Mouse (Mus musculus): ENCODE measurements around the gene Hoxc6. TPM values are rescaled to one million over a fixed set of nuclear protein-coding genes. Genes with fewer than 3 reads are reported as not detected.

Hoxc6 gene
- total RNA-seq, 1 experiment: 0.58 TPM

DNA sequence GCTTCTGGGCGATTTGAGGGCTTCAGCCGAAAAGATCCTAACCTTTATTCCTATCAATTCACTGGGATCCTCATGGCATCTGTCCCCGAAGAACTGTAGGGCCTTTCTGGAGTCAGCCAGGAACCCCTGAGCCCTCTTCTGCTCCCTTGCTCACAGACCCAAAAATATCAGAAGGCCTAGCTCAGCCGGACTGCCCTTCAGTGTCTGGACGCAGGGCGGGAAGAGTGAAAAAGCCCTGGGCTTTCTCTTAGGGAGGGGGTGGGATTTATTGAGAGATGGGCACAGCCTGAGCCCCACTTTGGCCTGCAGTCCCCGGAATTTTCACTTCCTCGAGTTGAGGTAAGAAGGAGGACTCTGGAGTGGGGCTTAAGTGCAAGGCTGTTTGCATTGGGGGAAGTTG lies 34.8 kb upstream of the Hoxc6 start:
- Histone ChIP-seq H3K9ac (ENCODE audit: insufficient read depth, low read depth, low read length, poor library complexity, severe bottlenecking) (no peak overlapping the region), H3K4me1 (ENCODE audit: control insufficient read depth in 2 of 2, insufficient read depth in 2 of 2, low read length in 2 of 2, poor library complexity in 1 of 2) (peaks cover 0 to 2% of the 10 kb centered on the region in 2 experiments; a peak in 1 of 4 replicates), H3K27ac (ENCODE audit: insufficient read depth, low read depth, low read length, poor library complexity, severe bottlenecking) (no peak overlapping the region), H3K9me3 (ENCODE audit: control insufficient read depth, insufficient read depth, low read depth, low read length) (no peaks in the 10 kb centered on the region), H3K36me3 (ENCODE audit: control insufficient read depth, insufficient read depth, low read length, poor library complexity, severe bottlenecking) (no peaks in the 10 kb centered on the region), H3K4me3 (ENCODE audit: insufficient read depth in 1 of 2, low read depth in 1 of 2, low read length in 2 of 2, poor library complexity in 1 of 2, severe bottlenecking in 1 of 2) (no peak overlapping the region)
- DNase-seq (ENCODE audit: low read depth, low spot score): no peak
- in situ Hi-C loops (cut with MboI; ENCODE audit: low sequenced_read_pairs in 2 of 2, unreplicated experiment in 2 of 2): loop anchor here in 1 of 2 experiments (5.0 kb wide), 1 partner anchor 34 kb away; the partner anchor contains the start of gene Hoxc6
- TF ChIP-seq CHD2 (IDR thresholded peaks at IDR 0.05; ENCODE audit: low read depth, low read length) (no peak), HCFC1 (IDR thresholded peaks at IDR 0.05; ENCODE audit: borderline replicate concordance, insufficient read depth, low read length) (no peak), ZNF384 (IDR thresholded peaks at IDR 0.05; ENCODE audit: low read depth, low read length) (no peak), MAFK (IDR thresholded peaks at IDR 0.05; ENCODE audit: insufficient read depth, low read depth, low read length) (no peak), ZC3H11A (IDR thresholded peaks at IDR 0.05; ENCODE audit: borderline replicate concordance, low read depth, low read length) (no peak)

DNA sequence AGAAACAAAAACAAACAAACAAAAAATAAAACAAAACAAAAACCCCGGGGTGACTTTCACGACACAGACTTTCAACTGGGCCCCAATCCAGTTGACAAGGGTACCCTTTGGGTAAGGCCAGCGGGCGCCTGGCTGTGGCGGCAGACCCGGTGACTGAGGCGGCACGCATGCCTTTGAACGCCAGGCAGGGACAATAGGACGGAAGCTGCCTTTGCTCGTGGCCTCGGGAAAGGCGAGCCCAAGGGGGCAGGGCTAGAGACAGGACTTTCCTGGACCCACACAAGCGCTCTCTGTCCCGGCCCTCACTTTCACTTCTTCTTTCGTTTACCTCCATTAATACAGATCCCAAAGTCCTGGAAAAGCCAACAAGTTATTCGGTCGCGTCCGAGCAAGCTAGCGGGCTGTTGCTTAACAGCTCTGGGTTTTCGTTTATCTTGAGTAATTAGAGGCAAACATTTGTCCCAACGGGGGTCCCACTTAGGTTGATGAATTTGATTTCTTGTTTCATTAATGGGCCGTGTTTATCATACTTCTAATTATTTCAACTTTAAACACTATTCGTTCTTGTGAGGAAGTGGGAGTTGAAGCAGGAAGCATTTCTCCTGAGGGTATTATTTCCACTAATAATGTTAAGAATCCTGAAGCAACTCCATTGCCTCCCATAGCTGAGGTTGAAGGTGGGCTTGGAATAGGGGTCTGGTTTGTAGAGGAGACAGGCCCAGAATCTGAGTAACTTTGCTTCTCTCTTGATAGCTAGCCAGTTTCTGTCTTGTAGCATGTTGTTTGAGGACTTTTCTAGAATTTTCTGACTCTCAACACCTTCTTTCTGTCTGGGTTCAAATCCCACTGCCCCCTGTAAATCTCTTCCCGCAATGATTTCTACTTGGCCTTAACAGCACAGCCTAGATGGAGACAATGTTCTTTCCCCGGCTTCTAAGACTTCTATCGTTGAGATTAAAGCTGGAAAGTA lies 34.1 kb upstream of the Hoxc6 start:
- TF ChIP-seq ZNF384 (IDR thresholded peaks at IDR 0.05; ENCODE audit: low read depth, low read length) (no peak), CHD2 (IDR thresholded peaks at IDR 0.05; ENCODE audit: low read depth, low read length) (no peak), HCFC1 (IDR thresholded peaks at IDR 0.05; ENCODE audit: borderline replicate concordance, insufficient read depth, low read length) (no peak), MAFK (IDR thresholded peaks at IDR 0.05; ENCODE audit: insufficient read depth, low read depth, low read length) (no peak), ZC3H11A (IDR thresholded peaks at IDR 0.05; ENCODE audit: borderline replicate concordance, low read depth, low read length) (no peak)
- in situ Hi-C loops (cut with MboI; ENCODE audit: low sequenced_read_pairs in 2 of 2, unreplicated experiment in 2 of 2): loop anchor here in 1 of 2 experiments (5.0 kb wide), 1 partner anchor 33 kb away; the partner anchor contains the start of gene Hoxc6
- Histone ChIP-seq H3K4me1 (ENCODE audit: control insufficient read depth in 2 of 2, insufficient read depth in 2 of 2, low read length in 2 of 2, poor library complexity in 1 of 2) (peaks cover 0 to 2% of the 10 kb centered on the region in 2 experiments; a peak in 1 of 4 replicates), H3K36me3 (ENCODE audit: control insufficient read depth, insufficient read depth, low read length, poor library complexity, severe bottlenecking) (no peaks in the 10 kb centered on the region), H3K27ac (ENCODE audit: insufficient read depth, low read depth, low read length, poor library complexity, severe bottlenecking) (no peak overlapping the region), H3K9me3 (ENCODE audit: control insufficient read depth, insufficient read depth, low read depth, low read length) (no peaks in the 10 kb centered on the region), H3K4me3 (ENCODE audit: insufficient read depth in 1 of 2, low read depth in 1 of 2, low read length in 2 of 2, poor library complexity in 1 of 2, severe bottlenecking in 1 of 2) (no peak overlapping the region), H3K9ac (ENCODE audit: insufficient read depth, low read depth, low read length, poor library complexity, severe bottlenecking) (no peak overlapping the region)
- DNase-seq (ENCODE audit: low read depth, low spot score): no peak

DNA sequence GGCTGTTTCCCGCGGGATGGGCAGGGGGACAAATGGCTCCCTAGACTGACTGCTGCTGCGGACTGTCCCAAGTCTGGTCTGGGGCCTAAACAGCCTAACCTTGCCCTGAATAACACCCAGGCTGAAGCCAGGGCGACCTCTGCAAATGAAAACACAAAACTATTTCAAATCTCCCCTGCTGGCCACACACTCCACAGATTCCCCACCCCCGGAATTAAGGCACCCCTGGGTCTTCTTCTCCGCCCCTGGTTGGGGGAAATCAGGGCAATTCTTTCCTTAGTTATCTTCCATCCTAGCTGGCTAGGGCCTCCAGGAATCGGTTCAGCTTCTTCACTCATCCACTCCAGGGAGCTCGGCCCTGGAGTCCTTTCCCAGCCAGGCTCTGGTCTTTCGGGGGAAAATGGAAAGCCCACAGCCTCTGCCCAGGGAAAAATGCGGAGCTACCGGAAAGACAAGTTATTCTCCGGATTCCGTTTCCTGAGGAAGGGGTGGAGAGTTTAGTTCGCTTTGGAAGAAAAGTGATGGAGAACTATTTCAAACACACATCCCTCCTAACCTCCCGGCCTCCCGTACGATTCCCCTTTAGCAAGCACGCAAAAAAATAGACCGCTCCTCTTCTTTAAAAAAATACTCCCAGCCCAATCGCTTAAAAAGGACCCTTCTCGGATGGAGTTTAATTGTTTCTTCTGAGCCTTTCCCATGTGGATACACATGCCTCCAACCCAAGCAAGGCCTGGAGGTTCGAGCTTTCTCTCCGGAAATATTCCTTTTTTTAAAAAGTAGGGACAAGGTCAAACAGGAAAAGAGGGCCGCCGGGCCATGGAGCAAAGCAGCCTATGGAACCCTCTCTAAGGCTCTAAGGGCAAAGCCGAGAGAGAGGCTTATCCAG lies 32.8 kb upstream of the Hoxc6 start:
- no peak overlapping the region for H3K9ac ChIP-seq (ENCODE audit: insufficient read depth, low read depth, low read length, poor library complexity, severe bottlenecking)
- DNase-seq (ENCODE audit: low read depth, low spot score): no peak
- in situ Hi-C loops (cut with MboI; ENCODE audit: low sequenced_read_pairs in 2 of 2, unreplicated experiment in 2 of 2): no loop called here

More for the DNA sequence above, 32.8 kb upstream of the Hoxc6 start:
- H3K27ac ChIP-seq (ENCODE audit: insufficient read depth, low read depth, low read length, poor library complexity, severe bottlenecking): no peak overlapping the region
- no peak overlapping the region for H3K4me3 ChIP-seq (ENCODE audit: insufficient read depth in 1 of 2, low read depth in 1 of 2, low read length in 2 of 2, poor library complexity in 1 of 2, severe bottlenecking in 1 of 2)
- H3K9me3 ChIP-seq (ENCODE audit: control insufficient read depth, insufficient read depth, low read depth, low read length): no peaks in the 10 kb centered on the region
- H3K36me3 ChIP-seq (ENCODE audit: control insufficient read depth, insufficient read depth, low read length, poor library complexity, severe bottlenecking): no peaks in the 10 kb centered on the region
- TF ChIP-seq ZNF384 (IDR thresholded peaks at IDR 0.05; ENCODE audit: low read depth, low read length) (no peak), ZC3H11A (IDR thresholded peaks at IDR 0.05; ENCODE audit: borderline replicate concordance, low read depth, low read length) (no peak), CHD2 (IDR thresholded peaks at IDR 0.05; ENCODE audit: low read depth, low read length) (no peak), MAFK (IDR thresholded peaks at IDR 0.05; ENCODE audit: insufficient read depth, low read depth, low read length) (no peak), HCFC1 (IDR thresholded peaks at IDR 0.05; ENCODE audit: borderline replicate concordance, insufficient read depth, low read length) (no peak)
- H3K4me1 ChIP-seq (ENCODE audit: control insufficient read depth in 2 of 2, insufficient read depth in 2 of 2, low read length in 2 of 2, poor library complexity in 1 of 2): peaks cover 0 to 2% of the 10 kb centered on the region in 2 experiments; a peak in 1 of 4 replicates

Data from ES-E14 (cell line).